Mouse (Mus musculus) neural tube, embryonic 13.5 days (tissue): ENCODE data around the gene Nploc4. TPM values are rescaled to one million over a fixed set of nuclear protein-coding genes. Genes with fewer than 3 reads are reported as not detected.
"Not testable (repeated sequence)": the region's sequence is repeated elsewhere in the genome, so short reads cannot be mapped to it uniquely, and the experiment has no call there.

Experiments used
- ATAC-seq: fragments of 200-750 bp; cut with Nextera tagmentation; 2 replicates; pipeline ENCODE4 v1.8.0; 2017; ENCODE audit warnings: low read depth, mild to moderate bottlenecking, moderate TSS enrichment, moderate library complexity
- H3K27ac ChIP-seq: fragments of 300-500 bp; sonication (generic); replicated peaks from 2 replicates; pipeline ENCODE4 v1.5.1; 2015; ENCODE audit warnings: moderate library complexity, mild to moderate bottlenecking, inconsistent platforms
- H3K27me3 ChIP-seq: fragments of 300-500 bp; sonication (generic); 2 replicates; pipeline ENCODE4 v1.6.1; 2015; ENCODE audit warnings: mild to moderate bottlenecking, inconsistent platforms
- H3K36me3 ChIP-seq: fragments of 300-500 bp; sonication (generic); 2 replicates; pipeline ENCODE4 v1.6.1; 2015; ENCODE audit warnings: mild to moderate bottlenecking, inconsistent platforms
- H3K4me1 ChIP-seq: fragments of 300-500 bp; sonication (generic); replicated peaks from 2 replicates; pipeline ENCODE4 v1.6.1; 2015; ENCODE audit warnings: inconsistent platforms
- H3K4me2 ChIP-seq: fragments of 300-500 bp; sonication (generic); 2 replicates; pipeline ENCODE4 v1.6.1; 2015; ENCODE audit warnings: inconsistent platforms, mild to moderate bottlenecking, moderate library complexity
- H3K4me3 ChIP-seq: fragments of 300-500 bp; sonication (generic); 2 replicates; pipeline ENCODE4 v1.5.1; 2015; ENCODE audit warnings: mild to moderate bottlenecking, inconsistent platforms
- H3K9ac ChIP-seq: fragments of 300-500 bp; sonication (generic); 2 replicates; pipeline ENCODE4 v1.6.1; 2015; ENCODE audit warnings: moderate library complexity, mild to moderate bottlenecking, inconsistent platforms
- H3K9me3 ChIP-seq: fragments of 300-500 bp; sonication (generic); 2 replicates; pipeline ENCODE4 v1.6.1; 2016; ENCODE audit warnings: inconsistent platforms
- WGBS: fragments of 180-500 bp; shearing (Covaris S2); methylation state at CpG from one replicate; pipeline ENCODE4 v1.1.7; 2015; 5-methylcytosine and 5-hydroxymethylcytosine counted together
- polyA plus RNA-seq: library from polyadenylated mRNA; unstranded; fragments of >200 nt; fragmentation: Nextera tagmentation; extraction: Ambion mirVana; gene quantifications from 2 replicates; pipeline ENCODE4 v1.2.1, GENCODE M21; 2015

Gene Nploc4
- polyA plus RNA-seq, 1 experiment from 2014 or later = 33.8 TPM

- H3K9me3 ChIP-seq = no peaks in the 10 kb centered on the region
- WGBS = under 1% methylated on average over 40 of the region's 53 CpGs
- H3K4me3 ChIP-seq = peak overlapping the region; percentile 98
- peak; percentile 36 for ATAC-seq
- peak overlapping the region; percentile 80 for H3K4me2 ChIP-seq
- H3K27ac ChIP-seq = peak overlapping the region; percentile 100
- peak overlapping the region; percentile 100 for H3K9ac ChIP-seq
- H3K4me1 ChIP-seq = peaks cover 65% of the 10 kb centered on the region
- H3K36me3 ChIP-seq = peaks cover 26% of the 10 kb centered on the region
- no peaks in the 10 kb centered on the region; the same call in 1 of the 2 replicates for H3K27me3 ChIP-seq
Measured at GRCm38 (mm10) chr11:120348684-120349370, 88.7 kb downstream of the Nploc4 start.

- Histone ChIP-seq H3K36me3 (peaks cover 28% of the 10 kb centered on the region), H3K4me2 (peak within 1 kb of the TSS; percentile 81), H3K27ac (peak within 1 kb of the TSS; percentile 100), H3K9ac (peak within 1 kb of the TSS; percentile 100), H3K4me1 (peaks cover 57% of the 10 kb centered on the region), H3K4me3 (peak within 1 kb of the TSS; percentile 98), H3K9me3 (no peaks in the 10 kb centered on the region), H3K27me3 (no peaks in the 10 kb centered on the region)
- under 1% methylated on average over 57 of the region's 103 CpGs for WGBS
- ATAC-seq = peak; percentile 84
Measured at GRCm38 (mm10) chr11:120347791-120348683, 89.5 kb downstream of the Nploc4 start, which contains the start of gene Actg1. Actg1 (minus strand) TSS chr11:120348542.

DNA sequence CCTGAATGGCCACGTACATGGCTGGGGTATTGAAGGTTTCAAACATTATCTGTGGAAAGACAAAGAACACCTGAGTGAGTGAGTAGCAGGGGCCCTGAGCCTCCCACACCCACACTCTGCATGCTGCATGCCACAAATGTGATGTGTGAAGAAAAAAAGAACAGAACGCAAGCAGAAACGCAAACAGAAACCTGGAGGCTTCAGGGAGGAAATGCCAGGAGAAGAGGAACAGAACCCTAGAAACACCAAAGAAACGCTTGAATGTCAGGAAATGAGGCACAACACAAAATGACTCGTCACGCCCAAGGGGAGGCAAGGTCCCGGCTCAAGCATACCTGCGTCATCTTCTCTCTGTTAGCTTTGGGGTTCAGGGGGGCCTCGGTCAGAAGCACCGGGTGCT, 90.2 kb downstream of the Nploc4 start:
- ATAC-seq = no peak
- WGBS = 12% methylated on average over 10 of the region's 10 CpGs
- H3K4me1 ChIP-seq = peaks cover 50% of the 10 kb centered on the region
- H3K27ac ChIP-seq = peak overlapping the region; percentile 100
- H3K4me2 ChIP-seq = peak overlapping the region; percentile 81
- no peaks in the 10 kb centered on the region for H3K27me3 ChIP-seq
- peaks cover 28% of the 10 kb centered on the region for H3K36me3 ChIP-seq
- peak overlapping the region; percentile 98 for H3K4me3 ChIP-seq
- no peaks in the 10 kb centered on the region for H3K9me3 ChIP-seq
- peak overlapping the region; percentile 100 for H3K9ac ChIP-seq

- WGBS = 60% methylated on average over 11 of the region's 13 CpGs
- peak overlapping the region; percentile 79 for H3K4me2 ChIP-seq
- not testable (repeated sequence) for ATAC-seq
Measured at GRCm38 (mm10) chr11:120346383-120347034, 91.0 kb downstream of the Nploc4 start.

DNA sequence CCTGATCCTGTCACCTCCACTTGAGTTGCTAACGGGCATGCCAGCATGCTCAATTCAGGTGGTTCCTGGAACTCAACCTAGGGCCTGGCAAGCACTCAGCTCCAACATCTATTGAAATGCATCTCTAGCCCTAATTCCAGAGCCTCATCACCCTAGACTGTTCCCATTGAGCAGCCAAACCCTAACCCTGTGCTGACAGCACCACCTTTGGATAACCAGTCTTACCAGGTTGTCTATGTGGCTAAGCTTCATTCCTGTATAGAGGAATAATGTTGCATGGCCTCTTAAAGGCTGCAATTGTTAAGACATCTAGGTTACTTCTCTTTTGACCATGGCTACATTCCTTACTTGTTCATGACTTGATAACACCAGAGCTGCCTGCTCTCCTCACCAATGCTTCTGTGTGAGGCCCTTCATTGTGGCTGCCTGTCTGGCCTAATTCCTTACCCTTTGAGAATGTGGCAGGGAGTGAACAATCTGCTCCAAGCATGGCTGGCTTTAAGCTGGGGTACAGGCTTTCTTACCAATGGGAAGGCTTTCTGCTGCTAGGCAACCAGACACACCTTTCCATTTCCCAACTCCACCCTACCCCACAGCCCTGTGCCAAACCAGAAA, 92.3 kb downstream of the Nploc4 start:
- H3K27me3 ChIP-seq = no peaks in the 10 kb centered on the region
- ATAC-seq = no peak
- H3K36me3 ChIP-seq = peaks cover 28% of the 10 kb centered on the region
- peaks cover 29% of the 10 kb centered on the region for H3K4me1 ChIP-seq
- 32% methylated on average over 1 of the region's 1 CpGs for WGBS
- peak overlapping the region; percentile 56; the same call in 1 of the 2 replicates for H3K27ac ChIP-seq
- H3K4me3 ChIP-seq = peak overlapping the region; percentile 41
- H3K9me3 ChIP-seq = 0 out of 2 replicates have a peak, but pooled peaks cover 3% of the 10 kb centered on the region
- H3K4me2 ChIP-seq = peak overlapping the region; percentile 86
- peak overlapping the region; percentile 71 for H3K9ac ChIP-seq

More at GRCm38 (mm10) chr11:120346383-120347034, 91.0 kb downstream of the Nploc4 start:
- H3K4me1 ChIP-seq = peaks cover 42% of the 10 kb centered on the region
- H3K9ac ChIP-seq = peak overlapping the region; percentile 77
- peaks cover 28% of the 10 kb centered on the region for H3K36me3 ChIP-seq
- H3K27ac ChIP-seq, H3K9me3 ChIP-seq, H3K27me3 ChIP-seq: not testable (repeated sequence)
- H3K4me3 ChIP-seq = peak overlapping the region; percentile 54

DNA sequence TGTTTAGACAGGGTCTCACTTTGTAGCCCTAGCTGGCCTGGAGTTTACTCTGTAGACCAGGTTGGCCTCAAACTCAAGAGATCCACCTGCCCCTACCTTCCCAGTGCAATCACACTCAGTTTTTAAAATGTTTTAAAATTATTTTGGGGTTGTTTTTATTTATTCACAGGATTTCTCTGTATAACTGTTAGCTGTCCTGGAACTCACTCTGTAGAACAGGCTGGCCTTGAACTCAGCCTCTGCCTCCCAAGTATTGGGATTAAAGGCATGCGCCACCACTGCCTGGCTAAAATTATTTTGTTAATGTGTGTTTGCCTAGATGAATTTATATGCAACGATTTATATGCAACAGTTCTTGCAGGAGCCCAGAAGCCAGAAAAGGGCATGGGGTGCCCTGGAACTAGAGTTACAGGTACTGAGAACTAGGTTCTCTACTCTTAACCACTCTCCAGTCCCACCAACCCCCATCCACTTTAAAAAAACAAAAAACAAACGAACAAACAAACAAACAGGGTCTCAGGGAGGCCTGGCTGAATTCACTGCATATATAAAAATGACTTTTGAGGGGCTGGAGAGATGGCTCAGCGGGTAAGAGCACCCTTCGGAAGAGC, 93.1 kb downstream of the Nploc4 start:
- peak overlapping the region; percentile 41; the same call in 1 of the 2 replicates for H3K4me3 ChIP-seq
- WGBS = 70% methylated on average over 5 of the region's 5 CpGs
- no peaks in the 10 kb centered on the region for H3K27me3 ChIP-seq
- no peak for ATAC-seq
- H3K9me3 ChIP-seq = 0 out of 2 replicates have a peak, but pooled peaks cover 3% of the 10 kb centered on the region
- 0 out of 2 replicates have a peak overlapping the region, but pooled peaks have one; percentile 3 for H3K9ac ChIP-seq
- H3K4me1 ChIP-seq = peaks cover 24% of the 10 kb centered on the region
- H3K36me3 ChIP-seq = peaks cover 28% of the 10 kb centered on the region
- 0 out of 2 replicates have a peak overlapping the region, but pooled peaks have one; percentile 33 for H3K27ac ChIP-seq
- H3K4me2 ChIP-seq = peak overlapping the region; percentile 86

- Histone ChIP-seq H3K4me3 (no peak overlapping the region), H3K4me2 (peak overlapping the region; percentile 86)
Measured at GRCm38 (mm10) chr11:120343519-120344309, 93.8 kb downstream of the Nploc4 start.

GRCm38 (mm10) chr11:120342656-120343160, 94.8 kb downstream of the Nploc4 start:
- H3K4me2 ChIP-seq = no peak overlapping the region
- 0 out of 2 replicates have a peak, but pooled peaks cover 3% of the 10 kb centered on the region for H3K9me3 ChIP-seq
- no peak for ATAC-seq
- peaks cover 18% of the 10 kb centered on the region for H3K4me1 ChIP-seq
- H3K9ac ChIP-seq = no peak overlapping the region
- H3K27me3 ChIP-seq = no peaks in the 10 kb centered on the region
- WGBS = 95% methylated on average over 5 of the region's 5 CpGs
- no peak overlapping the region for H3K4me3 ChIP-seq
- H3K27ac ChIP-seq = no peak overlapping the region
- peaks cover 28% of the 10 kb centered on the region for H3K36me3 ChIP-seq

More at GRCm38 (mm10) chr11:120343519-120344309, 93.8 kb downstream of the Nploc4 start:
- Histone ChIP-seq H3K27me3 (no peaks in the 10 kb centered on the region), H3K9ac (0 out of 2 replicates have a peak overlapping the region, but pooled peaks have one; percentile 3), H3K4me1 (peaks cover 18% of the 10 kb centered on the region), H3K36me3 (peaks cover 28% of the 10 kb centered on the region), H3K9me3 (0 out of 2 replicates have a peak, but pooled peaks cover 3% of the 10 kb centered on the region), H3K27ac (0 out of 2 replicates have a peak overlapping the region, but pooled peaks have one; percentile 33)
- ATAC-seq = no peak
- WGBS = 74% methylated on average over 5 of the region's 5 CpGs

DNA sequence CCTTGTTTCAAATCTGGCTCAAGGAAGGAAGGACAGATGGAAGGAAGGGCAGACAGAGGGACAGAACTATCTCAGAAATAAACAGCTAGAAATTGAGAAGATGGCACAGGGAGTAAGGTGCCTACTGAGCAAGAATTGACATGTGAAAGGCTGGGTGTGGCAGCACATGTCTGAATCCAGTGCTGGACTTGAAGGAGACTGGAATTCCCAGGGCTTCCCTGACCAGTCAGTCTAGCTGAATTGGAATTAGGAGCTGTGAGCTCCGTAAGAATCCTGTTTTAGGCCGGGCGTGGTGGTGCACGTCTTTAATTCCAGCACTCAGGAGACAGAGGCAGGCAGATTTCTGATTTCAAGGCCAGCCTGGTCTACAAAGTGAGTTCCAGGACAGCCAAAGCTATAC, 95.8 kb downstream of the Nploc4 start:
- peaks cover 23% of the 10 kb centered on the region for H3K36me3 ChIP-seq
- H3K4me1 ChIP-seq = peaks cover 18% of the 10 kb centered on the region
- H3K27ac ChIP-seq = no peak overlapping the region
- 0 out of 2 replicates have a peak, but pooled peaks cover 3% of the 10 kb centered on the region for H3K9me3 ChIP-seq
- 96% methylated on average over 4 of the region's 4 CpGs for WGBS
- H3K9ac ChIP-seq = no peak overlapping the region
- H3K4me2 ChIP-seq = no peak overlapping the region
- no peak overlapping the region for H3K4me3 ChIP-seq
- ATAC-seq = no peak
- no peaks in the 10 kb centered on the region for H3K27me3 ChIP-seq

DNA sequence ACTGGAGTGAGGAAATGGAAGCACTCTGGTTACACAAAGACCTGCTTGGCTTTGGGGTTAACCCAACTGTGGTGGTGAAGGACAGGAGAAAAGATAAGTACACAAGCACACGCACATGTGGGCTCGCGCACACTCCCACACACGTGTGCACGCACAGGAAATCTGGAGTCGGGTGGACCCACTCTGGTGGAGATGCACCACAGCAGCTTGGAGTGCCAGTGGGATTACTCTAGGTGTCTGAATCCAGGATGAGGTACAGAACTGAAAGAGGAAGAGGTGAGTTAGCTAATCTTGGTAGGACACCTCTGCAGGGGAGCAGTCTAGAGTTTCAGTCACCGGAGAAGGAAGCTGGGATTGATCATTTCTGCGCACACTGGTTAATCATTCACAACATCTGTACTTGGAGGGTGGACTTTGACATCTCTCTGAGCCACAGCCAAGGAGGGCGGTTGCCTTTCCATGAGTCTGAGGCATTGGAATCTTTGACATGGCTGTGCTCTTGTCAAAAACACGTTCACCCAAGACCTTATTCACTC, 97.5 kb downstream of the Nploc4 start:
- Histone ChIP-seq H3K36me3 (peaks cover 14% of the 10 kb centered on the region), H3K9me3 (0 out of 2 replicates have a peak, but pooled peaks cover 3% of the 10 kb centered on the region), H3K4me3 (no peak overlapping the region), H3K4me2 (no peak overlapping the region), H3K4me1 (peaks cover 11% of the 10 kb centered on the region), H3K9ac (no peak overlapping the region), H3K27me3 (no peaks in the 10 kb centered on the region), H3K27ac (no peak overlapping the region)
- no peak for ATAC-seq
- 88% methylated on average over 10 of the region's 10 CpGs for WGBS
